Mouse (Mus musculus) erythroid progenitor cell, adult 5-6 weeks (primary cell): Measurements from ENCODE around the gene Rnf166. TPM values are rescaled to one million over a fixed set of nuclear protein-coding genes. Genes with fewer than 3 reads are reported as not detected.

ENCODE experiments used
- ATAC-seq: replicated peaks from 2 replicates; pipeline ENCODE4 v1.8.0; 2016; ENCODE audit warnings: moderate number of reproducible peaks, mild to moderate bottlenecking, moderate TSS enrichment, inconsistent platforms; ENCODE audit not compliant: poor library complexity, low FRiP score, severe bottlenecking
- total RNA-seq, 2 experiments: library from RNA; stranded (forward) in 1 of 2; stranded (reverse) in 1 of 2; fragments of 150-400 nt in 1 of 2; fragments of 186-747, 209-891 nt in 1 of 2; gene quantifications; 2 replicates each; pipeline versions ENCODE4 v1.2.3 to v1.2.4; 2015 to 2017; ENCODE audit warnings: low replicate concordance in 2 of 2

The Rnf166 gene
- total RNA-seq, 2 experiments from 2014 or later = 6.8 to 15.5 TPM

DNA sequence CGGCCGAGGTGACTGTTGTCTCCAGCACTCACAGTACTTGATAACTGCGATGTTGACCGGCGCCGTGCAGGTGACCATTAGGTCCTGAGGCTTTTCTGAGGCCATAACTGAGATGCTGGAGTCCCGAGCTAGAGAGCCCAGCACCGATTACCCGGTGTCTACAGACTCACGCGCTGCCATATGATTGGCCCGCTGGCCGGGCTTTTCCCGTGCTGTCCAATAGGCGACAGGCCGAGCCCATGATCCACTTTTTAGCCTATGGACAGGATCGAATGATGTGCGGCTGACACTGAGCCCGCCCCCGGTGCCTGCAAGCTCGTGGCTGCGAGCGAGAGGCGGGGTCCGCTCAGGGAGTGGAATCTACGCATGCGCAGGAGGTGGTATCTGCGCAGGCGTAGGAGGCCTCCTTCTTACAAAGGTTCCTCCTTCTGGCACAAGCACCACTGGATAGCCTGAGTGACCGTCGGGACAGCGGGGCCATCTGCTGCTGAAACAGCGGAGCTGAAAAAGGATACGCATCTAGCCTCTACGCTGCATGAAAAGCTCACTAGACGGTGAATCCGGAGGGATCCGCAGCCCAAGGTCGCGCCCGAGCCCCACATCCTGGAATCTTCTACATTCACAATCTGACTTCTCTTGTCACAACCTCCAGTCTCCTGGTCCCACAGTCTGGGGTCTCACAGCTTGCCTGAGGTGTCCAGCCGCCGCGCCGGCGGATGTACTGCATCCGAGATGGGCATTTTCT lies 32.4 kb downstream of the Rnf166 start, which contains the start of gene Mvd:
Gene Mvd (minus strand): TSS at position 161 of the 745 bp plus-strand sequence.
- ATAC-seq = peak; percentile 92

DNA sequence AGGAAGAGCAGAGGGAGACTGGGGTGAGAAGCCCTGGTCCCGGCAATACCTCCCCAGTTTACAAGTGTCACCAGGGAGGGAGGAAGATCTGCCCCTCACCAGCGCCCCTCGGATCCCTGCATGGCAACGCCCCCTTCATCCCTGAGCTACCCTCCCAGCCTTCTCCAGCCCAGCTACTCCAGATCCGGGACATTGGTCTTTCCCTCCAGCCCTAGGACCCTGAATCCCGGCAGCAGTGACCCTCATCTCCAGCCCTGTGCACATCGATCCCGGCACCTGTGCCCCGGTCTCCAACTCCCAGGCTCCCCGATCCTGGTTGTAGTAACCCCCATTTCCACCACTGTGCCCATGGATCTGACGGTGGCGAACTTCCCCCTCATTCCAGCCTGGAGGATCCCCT lies 33.1 kb downstream of the Rnf166 start:
- no peak for ATAC-seq

DNA sequence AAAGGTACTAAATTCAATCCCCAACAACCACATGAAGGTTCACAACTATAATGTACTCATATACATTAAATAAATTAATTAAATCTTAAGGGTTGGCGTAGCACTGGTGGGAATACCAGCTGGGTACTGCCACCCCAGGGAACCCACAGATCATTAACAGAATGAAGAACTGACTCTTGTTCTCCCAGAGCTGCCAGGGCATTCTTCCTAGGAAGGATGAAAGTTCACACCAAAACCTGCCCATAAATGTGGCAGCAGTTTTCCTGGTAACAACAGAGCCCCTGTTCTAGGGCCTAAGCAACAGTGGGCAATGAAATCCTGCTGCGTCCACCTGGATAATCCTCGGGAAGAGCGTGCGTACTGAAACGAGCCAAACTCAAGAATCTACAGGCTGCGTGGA lies 33.5 kb downstream of the Rnf166 start:
- ATAC-seq = no peak

DNA sequence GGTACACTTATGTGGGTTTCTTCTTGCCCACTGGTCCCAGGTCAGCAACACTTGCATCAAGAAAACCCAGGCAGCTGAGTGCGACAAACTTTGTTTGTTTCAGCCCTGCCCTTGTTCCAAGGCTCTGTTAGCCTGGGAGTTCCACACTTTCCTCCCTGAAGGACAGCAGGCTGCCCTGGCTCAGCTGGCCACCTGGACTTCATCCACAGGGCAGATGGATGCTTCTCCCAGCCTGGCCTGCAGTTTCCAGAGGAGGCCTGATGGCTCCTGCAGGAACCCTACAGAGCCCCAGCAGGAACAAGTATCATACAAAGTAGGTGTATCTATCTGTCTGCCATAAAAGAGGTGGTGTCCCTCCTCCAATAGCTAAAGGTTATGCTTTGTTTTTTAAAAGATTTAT lies 34.5 kb downstream of the Rnf166 start:
- ATAC-seq = no peak

DNA sequence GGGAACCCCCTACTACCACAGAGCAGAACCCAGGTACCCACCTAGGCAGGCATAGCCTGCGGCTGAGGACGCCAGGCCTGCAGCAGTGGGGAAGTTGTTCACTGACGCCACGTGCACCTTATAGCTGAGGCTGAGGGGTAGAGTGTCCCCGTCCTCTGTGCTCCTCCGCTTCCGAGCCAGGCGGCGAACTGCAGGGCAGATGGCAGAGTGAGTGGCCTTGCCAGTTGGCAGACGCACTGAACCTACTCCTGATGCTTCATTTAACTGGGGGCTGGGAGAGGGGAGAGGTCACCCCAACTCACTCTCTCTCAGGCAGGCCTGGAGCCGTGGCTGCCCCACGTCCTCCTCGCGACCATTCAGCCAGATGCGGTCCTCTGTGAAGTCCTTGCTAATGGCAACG lies 36.5 kb downstream of the Rnf166 start:
- no peak for ATAC-seq

DNA sequence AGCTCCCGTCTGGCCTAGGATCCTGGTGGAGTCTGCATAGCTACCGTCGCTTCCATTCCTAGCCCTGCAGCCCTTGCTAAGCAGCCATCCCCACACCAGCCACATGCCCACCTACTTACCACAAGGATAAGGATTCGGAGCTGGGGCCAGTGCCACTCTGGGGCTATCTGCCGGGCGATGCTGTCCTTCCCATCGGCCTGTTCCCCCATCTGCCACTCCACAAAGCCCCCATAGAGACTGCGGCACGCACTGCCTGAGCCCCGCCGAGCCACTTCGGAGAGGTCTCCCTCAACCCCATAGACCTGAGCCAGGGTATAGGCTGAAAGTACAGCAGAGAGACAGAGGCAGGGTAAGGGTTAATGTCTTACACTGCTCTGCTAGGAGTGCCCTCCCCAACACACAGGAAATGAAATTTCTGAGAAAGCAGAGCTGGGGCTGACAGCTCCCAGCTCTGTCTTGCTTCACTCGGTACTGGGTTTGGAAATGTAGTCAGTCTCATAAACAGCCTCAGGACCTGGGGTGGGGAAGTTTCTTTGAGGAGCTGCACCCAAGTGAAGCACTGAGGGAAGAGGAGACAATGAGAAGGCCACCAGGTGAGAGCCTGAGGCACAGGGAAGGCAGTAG lies 38.0 kb downstream of the Rnf166 start:
- no peak for ATAC-seq

DNA sequence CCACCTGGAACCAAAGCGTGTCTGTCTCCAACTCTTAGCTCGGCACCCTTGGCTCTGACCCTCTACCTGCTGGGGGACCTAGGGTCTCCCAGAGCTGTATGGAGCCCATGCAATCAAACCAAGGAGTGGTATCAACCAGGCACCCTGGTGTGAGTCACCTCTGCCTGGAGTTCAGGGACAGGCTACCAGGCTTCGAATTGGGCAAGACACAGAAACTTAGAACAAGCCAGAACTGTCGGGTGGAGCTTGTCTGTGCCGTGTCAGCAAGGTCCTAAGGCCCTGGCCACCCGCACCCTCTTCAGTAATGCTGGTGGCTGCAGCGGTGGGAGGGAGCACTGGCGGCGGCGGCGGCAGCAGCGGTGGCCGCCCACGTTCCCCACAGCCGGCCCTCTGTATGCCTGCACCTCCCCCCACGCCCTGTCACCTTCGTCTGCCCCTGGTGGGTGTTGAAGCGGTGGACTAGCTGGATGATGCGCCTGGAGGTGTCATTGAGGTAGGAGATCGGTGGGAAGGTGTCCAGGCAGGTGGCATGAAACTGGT lies 39.2 kb downstream of the Rnf166 start:
- no peak for ATAC-seq

DNA sequence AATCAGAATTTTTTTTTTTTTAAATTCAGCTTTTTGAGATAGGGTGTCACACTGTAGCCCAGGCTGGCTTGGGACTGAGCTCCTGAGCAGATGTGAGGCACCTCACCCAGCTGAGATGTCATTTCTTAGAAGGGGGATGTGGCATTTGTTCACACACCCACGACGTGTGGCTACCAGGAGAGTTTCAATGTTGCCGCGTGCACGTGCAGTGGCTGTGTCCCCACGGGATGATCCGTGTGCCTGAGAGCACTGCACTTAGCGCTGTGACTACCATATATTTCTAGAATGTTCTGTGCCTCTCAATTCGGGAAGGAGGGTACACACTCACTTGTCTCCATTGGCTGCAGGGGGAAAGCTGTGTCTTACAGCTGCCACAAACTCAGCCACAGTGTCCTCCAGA lies 39.7 kb downstream of the Rnf166 start:
- ATAC-seq = no peak

DNA sequence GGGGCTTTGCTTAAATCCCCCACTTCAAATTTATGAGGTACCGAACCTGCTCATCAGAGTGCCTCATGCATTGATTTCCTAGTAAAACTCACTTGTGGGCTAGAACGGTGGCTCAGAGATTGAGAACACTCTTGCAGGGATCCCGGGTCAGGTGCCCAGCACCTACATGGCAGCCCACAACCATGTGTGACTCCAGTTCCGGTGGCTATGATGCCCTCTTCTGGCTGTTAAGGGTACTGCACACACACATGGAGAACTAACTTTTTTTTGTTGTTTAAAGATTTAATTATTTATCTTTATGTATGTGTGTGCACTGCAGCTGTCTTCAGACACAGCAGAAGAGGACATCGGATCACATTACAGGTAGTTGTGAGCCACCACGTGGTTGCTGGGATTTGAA lies 40.5 kb downstream of the Rnf166 start:
- no peak for ATAC-seq

DNA sequence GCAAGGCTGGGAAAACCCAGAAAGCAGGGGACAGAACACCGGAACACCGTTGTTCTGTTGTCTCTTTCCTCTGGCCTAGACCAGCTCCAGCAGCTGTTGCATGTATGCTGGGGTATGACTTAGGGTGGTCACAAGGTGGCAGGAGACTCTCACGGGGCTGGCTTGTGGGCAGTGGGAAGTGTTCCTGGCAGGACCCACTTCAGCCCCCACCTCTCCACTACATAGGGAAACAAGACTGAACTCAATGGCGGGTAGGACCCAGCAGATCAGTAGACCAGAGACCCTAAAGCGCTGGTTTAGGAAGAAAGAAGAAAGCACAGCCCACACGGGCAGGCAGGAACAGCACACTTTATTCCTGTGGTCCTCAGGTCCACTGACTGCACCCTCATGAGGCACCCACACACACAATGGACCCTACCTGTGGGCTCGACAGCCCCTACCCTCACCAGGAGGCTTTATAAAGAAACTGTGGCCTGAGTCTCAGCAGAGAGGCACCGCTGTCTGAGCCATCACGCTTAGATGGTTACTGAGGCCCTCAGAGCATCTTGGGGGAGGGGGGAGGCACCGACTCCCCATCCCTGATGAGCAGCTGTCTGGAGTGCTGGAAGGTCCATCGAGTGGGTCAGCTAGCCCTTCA lies 42.5 kb downstream of the Rnf166 start:
- ATAC-seq = no peak

DNA sequence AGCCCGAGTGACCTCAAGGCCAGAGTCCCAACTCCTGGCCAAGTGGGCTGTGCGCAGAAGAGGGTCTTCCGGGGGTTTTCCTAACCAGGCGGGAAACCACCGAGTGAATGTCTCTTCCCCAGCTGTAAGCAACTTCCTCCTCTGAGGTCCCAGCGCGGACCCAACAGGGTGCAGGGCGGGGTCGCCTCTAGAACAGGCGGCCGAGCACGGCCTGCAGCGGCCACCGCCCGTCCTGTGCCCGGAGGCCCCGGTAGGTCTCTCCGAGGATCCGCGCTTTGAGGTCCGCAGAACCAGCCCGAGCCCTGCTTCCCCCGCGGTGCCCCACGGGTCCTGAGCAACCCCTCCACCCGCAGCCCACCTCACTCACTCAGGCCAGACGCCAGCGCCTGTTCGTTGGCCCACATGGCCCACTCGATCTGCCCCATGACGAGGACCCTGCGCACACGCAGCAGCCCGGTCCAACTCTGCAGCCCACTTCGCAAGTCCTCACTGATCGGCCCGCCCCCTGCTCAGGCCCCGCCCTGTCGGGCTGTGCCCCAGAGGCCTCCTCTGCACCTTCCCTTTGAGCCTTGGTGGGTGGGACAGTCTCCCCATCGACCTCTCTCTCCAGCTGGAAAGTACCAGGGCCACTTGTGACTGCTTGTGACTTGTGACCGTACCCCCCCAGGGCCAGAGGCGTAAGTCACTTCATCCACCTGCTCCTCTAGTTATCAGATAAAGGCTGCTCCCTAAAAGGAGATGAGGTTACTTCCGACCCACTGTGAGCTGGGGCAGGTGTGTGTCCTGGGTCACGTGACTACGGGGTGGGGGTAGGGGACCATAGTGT lies 43.2 kb downstream of the Rnf166 start, which contains the start of gene Cyba:
Gene Cyba (minus strand): TSS at position 488 of the 826 bp plus-strand sequence.
- ATAC-seq = no peak

DNA sequence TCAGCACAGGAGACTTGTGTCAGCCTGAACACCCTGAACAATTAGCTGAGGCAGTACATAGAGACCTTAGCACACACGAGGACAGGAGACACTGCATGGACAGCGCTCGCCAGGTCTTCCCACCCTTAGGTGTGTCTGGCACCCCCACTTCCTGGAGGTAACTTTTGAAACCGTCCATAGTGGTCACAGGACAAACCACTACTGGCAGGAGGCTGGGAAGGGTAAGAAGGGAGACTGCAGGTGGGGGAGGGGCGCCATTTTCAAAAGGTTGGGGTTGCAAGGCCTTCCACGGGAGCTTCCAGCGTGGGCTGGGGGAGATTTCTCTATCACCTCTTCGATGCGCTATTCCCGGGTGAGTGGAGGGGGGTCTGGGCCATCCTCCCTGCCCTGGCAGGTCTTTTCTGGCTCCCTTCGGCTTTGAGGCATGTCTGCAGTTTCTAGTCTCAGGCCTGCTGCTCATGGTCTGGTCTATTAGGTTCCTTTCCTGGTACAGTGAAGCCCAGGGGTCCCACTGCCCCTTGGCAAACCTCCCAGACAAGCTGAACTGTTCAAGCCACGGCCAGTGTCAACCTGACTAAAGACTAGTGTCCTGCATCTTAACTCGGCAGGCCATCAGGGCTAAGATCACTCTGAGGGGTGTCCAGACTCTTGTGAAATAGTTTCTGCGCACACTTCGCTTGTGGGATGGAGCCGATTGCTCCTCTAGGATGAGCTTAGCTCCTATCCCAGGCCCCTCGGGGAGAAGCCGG lies 44.0 kb downstream of the Rnf166 start:
- no peak for ATAC-seq

DNA sequence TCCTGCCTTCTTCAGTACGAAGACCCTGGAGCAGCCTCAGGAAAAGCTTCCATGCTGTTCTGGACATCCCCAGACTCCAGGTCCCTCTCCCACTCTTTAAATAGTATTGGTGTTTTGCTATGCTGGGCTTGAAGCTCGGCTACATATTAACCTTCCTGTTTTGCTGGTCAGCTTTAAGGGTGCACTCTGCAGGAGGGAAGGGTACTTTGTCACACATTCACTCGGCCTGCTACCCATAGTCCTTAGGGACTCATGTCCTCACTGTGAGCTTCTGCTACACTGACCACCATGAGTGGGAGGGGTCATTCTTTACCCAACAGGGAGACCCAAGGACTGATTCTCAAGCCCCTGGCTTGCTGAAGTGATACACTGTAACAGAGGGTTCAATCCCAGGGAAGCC lies 45.2 kb downstream of the Rnf166 start:
- no peak for ATAC-seq

DNA sequence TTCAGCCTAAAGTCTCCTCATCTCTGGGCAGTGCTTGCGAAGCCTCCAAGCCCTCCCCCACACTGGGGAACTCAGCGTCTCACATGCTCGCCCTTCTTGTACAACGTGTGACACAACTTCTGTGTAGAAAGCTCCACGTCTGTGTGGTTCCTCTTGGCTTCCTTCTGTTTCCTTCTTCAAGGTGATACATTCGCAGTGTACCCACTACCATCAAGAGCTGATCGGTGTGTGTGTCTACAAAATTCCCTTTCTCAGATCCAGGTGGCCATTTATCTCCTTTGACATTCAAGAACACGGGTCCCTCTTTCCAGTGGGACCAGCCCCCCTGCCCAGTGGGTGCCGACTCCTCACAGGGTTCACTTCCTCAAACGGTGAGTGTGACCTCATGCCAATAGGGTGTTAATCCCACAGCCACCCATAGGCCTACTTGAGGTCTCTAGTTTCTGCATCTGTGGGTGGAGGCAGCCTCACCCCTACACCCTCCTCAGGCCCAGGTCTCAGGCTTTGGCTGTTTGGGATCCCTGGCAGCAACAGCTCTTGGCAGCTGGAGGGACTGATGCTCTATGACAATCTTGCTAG lies 45.7 kb downstream of the Rnf166 start:
- ATAC-seq = no peak

DNA sequence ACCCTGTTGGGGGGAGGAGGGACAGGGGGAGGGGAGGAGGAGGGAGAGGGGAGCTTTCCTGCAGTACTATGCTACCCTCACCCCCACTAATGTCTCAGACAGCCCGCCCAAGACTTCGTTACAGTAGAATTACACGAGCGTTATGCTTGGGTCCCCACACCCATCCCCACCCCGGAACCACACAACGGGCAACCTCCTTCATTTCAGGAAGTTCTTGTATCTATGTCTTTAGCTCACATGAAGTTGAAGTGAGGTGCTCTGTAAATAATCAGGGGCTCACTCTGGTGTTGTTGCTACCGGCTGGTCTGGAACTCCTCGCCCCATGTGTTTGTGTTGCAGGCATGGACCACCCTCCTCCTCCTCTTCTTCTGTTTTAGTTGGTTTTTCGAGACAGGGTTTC lies 47.7 kb downstream of the Rnf166 start:
- no peak for ATAC-seq

DNA sequence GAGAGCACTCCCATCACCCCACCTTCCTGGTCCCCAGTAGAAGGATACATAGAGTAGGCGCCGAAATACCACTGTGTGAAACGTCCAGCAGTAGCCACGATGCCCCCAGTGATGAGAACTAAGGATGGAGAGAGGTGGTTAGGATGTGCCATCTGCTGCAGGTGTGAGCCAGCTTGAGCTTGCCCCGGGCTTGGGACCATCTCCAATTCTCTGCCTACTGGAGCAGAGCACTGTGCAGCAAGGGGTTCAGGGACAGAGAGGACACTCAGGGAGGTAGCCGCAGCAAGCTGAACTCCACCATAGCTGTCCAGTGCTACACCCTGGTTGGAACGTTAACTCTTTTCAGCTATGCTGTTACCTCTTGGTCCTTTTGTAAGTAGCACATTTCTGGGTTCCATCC lies 48.3 kb downstream of the Rnf166 start:
- no peak for ATAC-seq

DNA sequence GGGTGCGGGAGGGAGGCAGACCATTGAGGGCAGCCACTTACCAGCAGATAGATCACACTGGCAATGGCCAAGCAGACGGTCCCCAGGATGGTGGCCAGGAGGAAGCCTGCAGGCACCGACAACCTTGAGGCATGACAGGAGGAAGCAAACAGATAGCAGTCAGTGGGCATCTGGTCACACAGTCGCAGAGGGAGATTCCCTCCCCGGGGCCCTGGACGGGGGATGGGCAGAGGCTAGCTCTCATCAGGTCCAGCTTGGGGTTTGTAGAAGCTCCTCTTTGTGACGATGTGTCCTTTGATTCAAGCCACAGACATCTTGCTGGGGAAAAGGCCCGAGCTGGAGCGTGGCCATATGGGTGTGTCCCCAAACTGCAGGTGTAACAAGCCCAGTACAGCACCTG lies 49.7 kb downstream of the Rnf166 start:
- ATAC-seq = no peak

DNA sequence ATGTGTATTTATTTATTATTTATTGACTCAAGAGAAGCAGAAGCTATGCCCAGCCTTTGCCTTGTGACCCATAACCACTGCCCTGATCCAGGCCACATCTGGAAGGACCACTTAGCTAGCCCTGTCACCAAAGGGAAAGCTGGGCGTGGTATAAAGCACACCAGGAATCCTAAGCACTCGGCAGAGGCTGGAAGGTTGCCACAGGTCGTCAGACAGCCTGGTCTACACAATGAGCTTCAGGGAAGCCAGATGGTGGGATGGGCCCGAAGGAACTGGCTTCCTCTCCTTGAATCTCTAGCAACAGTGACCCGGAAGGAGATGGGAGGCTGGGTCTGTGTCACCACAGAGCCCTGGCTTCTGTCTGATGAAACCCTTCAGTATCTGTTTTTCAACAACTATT lies 52.2 kb downstream of the Rnf166 start:
- no peak for ATAC-seq

DNA sequence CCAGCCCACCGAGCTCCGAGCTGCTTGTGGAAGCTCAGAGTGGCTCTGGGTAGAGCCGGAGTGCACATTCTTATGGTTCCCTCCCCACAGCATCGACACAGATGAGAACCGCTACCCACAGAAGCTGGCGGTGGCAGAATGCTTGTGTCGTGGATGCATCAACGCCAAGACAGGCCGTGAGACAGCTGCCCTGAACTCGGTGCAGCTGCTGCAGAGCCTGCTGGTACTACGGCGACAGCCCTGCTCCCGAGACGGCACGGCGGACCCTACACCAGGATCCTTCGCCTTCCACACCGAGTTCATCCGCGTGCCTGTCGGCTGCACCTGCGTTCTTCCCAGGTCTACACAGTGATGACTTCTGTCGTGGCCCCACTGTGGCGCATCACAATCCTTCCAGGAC lies 52.6 kb downstream of the Rnf166 start:
- no peak for ATAC-seq
